Mouse (Mus musculus) cerebellum, postnatal 10 days (tissue): ENCODE results near the gene Tmem95.

ENCODE experiments used
- DNase-seq, 2 experiments: peaks; one replicate each; pipeline ENCODE4 v3.0.0; 2021; ENCODE audit warnings: mixed read lengths in 2 of 2

Tmem95 gene

GRCm38 (mm10) chr11:69838714-69839104 is 39.1 kb downstream of the Tmem95 start:
- peak in 1 of 2 experiments; percentile 48 for DNase-seq

GRCm38 (mm10) chr11:69837952-69838713 is 39.7 kb downstream of the Tmem95 start, which contains the start of gene Tmem256:
Tmem256 (plus strand) TSS chr11:69838514.
- peak; percentile 98 to 99 for DNase-seq

- peak; percentile 94 to 95 for DNase-seq
Observed at GRCm38 (mm10) chr11:69837604-69837951, 40.2 kb downstream of the Tmem95 start, which contains the start of gene Nlgn2. Nlgn2 (minus strand) TSS chr11:69837784.

- DNase-seq, result peak; percentile 71 to 73
Observed at GRCm38 (mm10) chr11:69836703-69837576, 40.9 kb downstream of the Tmem95 start.

GRCm38 (mm10) chr11:69835966-69836335 is 41.9 kb downstream of the Tmem95 start:
- peak in 1 of 2 experiments; percentile 56 for DNase-seq

GRCm38 (mm10) chr11:69835326-69835965 is 42.4 kb downstream of the Tmem95 start:
- peak in 1 of 2 experiments; percentile 50 for DNase-seq

- DNase-seq, result no peak
Observed at GRCm38 (mm10) chr11:69834001-69834549, 43.7 kb downstream of the Tmem95 start.

GRCm38 (mm10) chr11:69833554-69833953 is 44.3 kb downstream of the Tmem95 start:
- DNase-seq, result no peak

- peak; percentile 57 to 60 for DNase-seq
Observed at GRCm38 (mm10) chr11:69828832-69829231, 49.0 kb downstream of the Tmem95 start.
